In genomic region chr10:79996272-79997033, GRCm38 (mm10) we compare ENCODE assay signal across 8 mouse cellular contexts. TPM values are rescaled to one million over a fixed set of nuclear protein-coding genes. Genes with fewer than 3 reads are reported as not detected.
A peak's percentile ranks its signal among the peaks of the same experiment; 100 is the strongest.
DNase-seq lines count a peak whose midpoint lies in the region; ATAC-seq lines count a peak whose summit lies in the region.

Abca7 (plus strand) TSS chr10:79996494.

- H3K36me3 ChIP-seq in hindbrain, embryonic 14.5 days (replicated peaks; ENCODE audit: control insufficient read depth, insufficient read depth) = no peaks in the 10 kb centered on the region

- H3K27ac ChIP-seq in hindbrain, embryonic 14.5 days = no peak within 1 kb of the TSS; the same call in 1 of the 2 replicates

- WGBS in hindbrain, embryonic 14.5 days = under 1% methylated on average over 34 of the region's 34 CpGs

- peak within 1 kb of the TSS; percentile 39 for H3K4me3 ChIP-seq in hindbrain, embryonic 14.5 days (replicated peaks; ENCODE audit: low read length)

- peaks cover 8% of the 10 kb centered on the region; the same call in 1 of the 2 replicates for H3K27me3 ChIP-seq in hindbrain, embryonic 14.5 days (ENCODE audit: control insufficient read depth, insufficient read depth, low read length)

- H3K4me1 ChIP-seq in hindbrain, embryonic 14.5 days (replicated peaks; ENCODE audit: control insufficient read depth, insufficient read depth, low read length) = peaks cover 10% of the 10 kb centered on the region; the same call in 1 of the 2 replicates

- peak; percentile 93 for DNase-seq in T-cell, adult 2 months (ENCODE audit: low spot score)
- DNase-seq in cerebellum, postnatal 25 days = peak; percentile 98 to 100
- peak; percentile 96 for DNase-seq in frontal cortex, postnatal 25 days (ENCODE audit: low spot score in 2 of 2)
- peak; percentile 97 for DNase-seq in hindbrain, embryonic 14.5 days (ENCODE audit: low spot score)
- peak; percentile 92 to 96 for DNase-seq in layer of hippocampus, postnatal 36 days
- DNase-seq in lung, postnatal 25 days (ENCODE audit: low spot score) = peak; percentile 97
- peak; percentile 94 for DNase-seq in retina, adult 2 months (ENCODE audit: low read depth, low spot score)
- DNase-seq in thymus, postnatal 25 days = peak; percentile 99

- peak; percentile 90 for ATAC-seq in hindbrain, embryonic 14.5 days (ENCODE audit: low FRiP score)

- peak within 1 kb of the TSS; percentile 60 for H3K4me2 ChIP-seq in hindbrain, embryonic 14.5 days (replicated peaks)

- H3K9me3 ChIP-seq in hindbrain, embryonic 14.5 days (ENCODE audit: control insufficient read depth, low read length) = 0 out of 2 replicates have a peak, but pooled peaks cover 4% of the 10 kb centered on the region

- peak within 1 kb of the TSS; percentile 50 for H3K9ac ChIP-seq in hindbrain, embryonic 14.5 days

RNA-seq across cellular contexts. Expression of gene Abca7, which starts in this region (rescaled TPM):
- polyA plus RNA-seq in hindbrain, embryonic 14.5 days (2014; fragmentation: Nextera tagmentation; extraction: Ambion mirVana) = 4.1 and 4.5 TPM in 2 replicates
- 10 to 100 TPM; 10.9 to 11.0 TPM for total RNA-seq in layer of hippocampus, postnatal 36 days (2021)
